Mouse (Mus musculus) MEL (cell line): ENCODE results near the gene Sept5.

Source experiments
- EP300 ChIP-seq, 2 experiments: IDR thresholded peaks; 2 replicates each; pipeline ENCODE4 v1.6.1; 2011; ENCODE audit warnings: improper control_type of control experiment in 2 of 2, low read length in 2 of 2, low read depth in 1 of 2, mild to moderate bottlenecking in 1 of 2
- TBP ChIP-seq: IDR thresholded peaks from 2 replicates; pipeline ENCODE4 v1.8.0; 2011; ENCODE audit warnings: low read depth, low read length, improper control_type of control experiment
- ZMIZ1 ChIP-seq: IDR thresholded peaks from 2 replicates; pipeline ENCODE4 v1.6.1; 2012; ENCODE audit warnings: low read depth, mild to moderate bottlenecking, inconsistent platforms, low read length, improper control_type of control experiment, moderate library complexity

- TF ChIP-seq TBP (no peak), ZMIZ1 (no peak), EP300 (IDR thresholded peaks at IDR 0.05; ENCODE audit: low read depth in 1 of 2, low read length in 2 of 2) (no peak)
Observed at GRCm38 (mm10) chr16:18591047-18592018, 38.4 kb downstream of the Sept5 start.
